Mouse (Mus musculus) midbrain, embryonic 11.5 days (tissue): Measurements from ENCODE around the gene Zfp319. TPM values are rescaled to one million over a fixed set of nuclear protein-coding genes. Genes with fewer than 3 reads are reported as not detected.

Experiments
- ATAC-seq: fragments of 200-750 bp; cut with Nextera tagmentation; 2 replicates; pipeline ENCODE4 v1.8.0; 2017; ENCODE audit warnings: moderate TSS enrichment, moderate library complexity; ENCODE audit not compliant: low FRiP score
- DNase-seq: peaks from one replicate; pipeline ENCODE4 v3.0.0; 2015; ENCODE audit warnings: low spot score; ENCODE audit errors: missing footprints
- H3K27ac ChIP-seq: fragments of 300-500 bp; sonication (generic); 2 replicates; pipeline ENCODE4 v1.5.1; 2014; ENCODE audit warnings: low read depth, low read length
- H3K27me3 ChIP-seq: fragments of 300-500 bp; sonication (generic); 2 replicates; pipeline ENCODE4 v1.6.1; 2014; ENCODE audit warnings: mild to moderate bottlenecking, low read length, moderate library complexity, mixed read lengths; ENCODE audit not compliant: control insufficient read depth, insufficient read depth
- H3K36me3 ChIP-seq: fragments of 300-500 bp; sonication (generic); 2 replicates; pipeline ENCODE4 v1.6.1; 2014; ENCODE audit warnings: mild to moderate bottlenecking, low read length, moderate library complexity, mixed read lengths; ENCODE audit not compliant: control insufficient read depth, insufficient read depth
- H3K4me1 ChIP-seq: fragments of 300-500 bp; sonication (generic); 2 replicates; pipeline ENCODE4 v1.6.1; 2014; ENCODE audit warnings: low read length; ENCODE audit not compliant: control insufficient read depth, insufficient read depth
- H3K4me2 ChIP-seq: fragments of 300-500 bp; sonication (generic); 2 replicates; pipeline ENCODE4 v1.6.1; 2014; ENCODE audit warnings: mild to moderate bottlenecking, moderate library complexity
- H3K4me3 ChIP-seq: fragments of 300-500 bp; sonication (generic); 2 replicates; pipeline ENCODE4 v1.5.1; 2014; ENCODE audit warnings: low read depth, low read length
- H3K9ac ChIP-seq: fragments of 300-500 bp; sonication (generic); 2 replicates; pipeline ENCODE4 v1.6.1; 2014; ENCODE audit warnings: low read length
- H3K9me3 ChIP-seq: fragments of 300-500 bp; sonication (generic); 2 replicates; pipeline ENCODE4 v1.6.1; 2016; ENCODE audit warnings: low read length; ENCODE audit not compliant: control insufficient read depth
- WGBS: fragments of 180-500 bp; shearing (Covaris S2); extraction: QIAGEN DNeasy Blood & Tissue Kit; methylation state at CpG from one replicate; pipeline ENCODE4 v1.1.7; 2014; 5-methylcytosine and 5-hydroxymethylcytosine counted together
- polyA plus RNA-seq: library from polyadenylated mRNA; unstranded; fragments of >200 nt; fragmentation: Nextera tagmentation; extraction: Ambion mirVana; gene quantifications from 2 replicates; pipeline ENCODE4 v1.2.1, GENCODE M21; 2014

Gene Zfp319
- polyA plus RNA-seq, 1 experiment from 2014 or later: 8.6 TPM

DNA sequence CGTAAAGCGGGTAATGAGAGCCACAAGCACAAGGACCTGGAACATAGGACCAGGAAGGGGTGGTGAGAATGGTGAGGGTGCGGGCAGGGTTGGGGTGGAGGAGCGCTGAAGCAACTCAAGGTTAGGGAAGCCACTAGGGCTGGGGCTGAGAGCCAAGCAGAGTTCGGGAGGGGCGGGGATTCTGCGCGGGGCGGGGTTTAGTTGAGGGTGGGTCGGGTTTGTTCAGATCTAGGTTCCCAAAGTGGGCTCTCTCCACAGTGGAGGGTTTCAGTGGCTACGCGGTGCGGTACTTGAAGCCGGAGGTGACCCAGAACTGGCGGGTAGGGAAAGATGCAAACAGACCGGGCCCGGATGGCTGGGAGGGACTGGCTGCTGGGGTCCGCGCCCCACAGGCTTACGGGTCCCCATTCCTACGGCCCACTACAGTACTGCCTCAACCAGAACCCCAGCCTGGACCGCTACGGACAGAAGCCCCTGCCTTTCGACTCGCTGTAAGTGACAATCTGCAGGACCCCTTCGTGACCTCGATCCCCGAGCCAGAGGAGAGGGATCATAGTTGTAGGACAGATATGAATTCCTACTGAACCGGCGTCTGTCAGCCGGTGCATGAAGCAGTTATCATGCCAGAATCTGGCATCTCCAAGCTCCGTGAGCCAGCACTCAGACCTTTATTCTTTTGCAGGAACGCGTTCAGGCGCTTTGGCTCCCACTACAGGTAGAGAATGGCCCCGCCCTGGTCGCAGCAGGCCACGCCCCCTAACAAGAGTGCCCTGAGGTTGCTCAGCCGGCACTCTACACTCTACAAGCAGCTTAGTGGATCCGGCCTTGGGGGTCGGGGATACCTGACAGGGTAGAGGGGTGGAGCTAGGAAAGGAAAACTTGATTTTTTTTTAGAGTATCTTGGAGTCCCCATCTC is 11.3 kb downstream of the Zfp319 start:
- peak overlapping the region; percentile 41 for H3K9ac ChIP-seq
- peak overlapping the region; percentile 25 for H3K4me3 ChIP-seq
- WGBS: 2% methylated on average over 41 of the region's 41 CpGs
- ATAC-seq: peak; percentile 64
- H3K9me3 ChIP-seq: no peaks in the 10 kb centered on the region
- peak overlapping the region; percentile 60 for H3K4me2 ChIP-seq
- no peak overlapping the region for H3K27ac ChIP-seq
- 0 out of 2 replicates have a peak, but pooled peaks cover 5% of the 10 kb centered on the region for H3K27me3 ChIP-seq
- peaks cover 6% of the 10 kb centered on the region; the same call in 1 of the 2 replicates for H3K4me1 ChIP-seq
- H3K36me3 ChIP-seq: peaks cover 3% of the 10 kb centered on the region; the same call in 1 of the 2 replicates
- DNase-seq: peak; percentile 92

DNA sequence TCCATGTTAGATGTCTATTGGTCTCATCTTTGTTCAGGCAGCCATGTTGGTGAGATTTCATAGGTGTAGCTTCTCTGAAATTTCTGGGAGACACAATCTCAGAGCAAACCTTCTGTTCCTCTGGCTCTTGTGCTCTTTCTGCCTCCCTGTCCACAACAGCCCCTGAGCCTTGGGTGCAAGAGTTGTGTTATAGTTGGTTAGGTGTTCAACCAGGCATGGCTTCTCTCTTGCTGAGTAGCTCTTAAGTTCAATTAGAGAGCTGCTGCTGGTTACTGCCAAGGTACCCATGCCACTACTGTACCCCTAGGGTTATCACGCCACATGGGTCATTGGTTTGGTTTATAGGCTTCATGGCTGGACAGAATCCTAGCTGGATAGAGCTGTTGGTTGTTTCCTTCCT is 16.4 kb downstream of the Zfp319 start:
- Histone ChIP-seq H3K4me1 (peaks cover 6% of the 10 kb centered on the region; the same call in 1 of the 2 replicates), H3K4me2 (no peak overlapping the region), H3K9me3 (no peaks in the 10 kb centered on the region), H3K27ac (no peak overlapping the region), H3K27me3 (0 out of 2 replicates have a peak, but pooled peaks cover 5% of the 10 kb centered on the region), H3K4me3 (no peak overlapping the region), H3K36me3 (no peaks in the 10 kb centered on the region), H3K9ac (no peak overlapping the region)
- ATAC-seq: no peak
- no peak for DNase-seq
- 88% methylated on average over 1 of the region's 1 CpGs for WGBS

DNA sequence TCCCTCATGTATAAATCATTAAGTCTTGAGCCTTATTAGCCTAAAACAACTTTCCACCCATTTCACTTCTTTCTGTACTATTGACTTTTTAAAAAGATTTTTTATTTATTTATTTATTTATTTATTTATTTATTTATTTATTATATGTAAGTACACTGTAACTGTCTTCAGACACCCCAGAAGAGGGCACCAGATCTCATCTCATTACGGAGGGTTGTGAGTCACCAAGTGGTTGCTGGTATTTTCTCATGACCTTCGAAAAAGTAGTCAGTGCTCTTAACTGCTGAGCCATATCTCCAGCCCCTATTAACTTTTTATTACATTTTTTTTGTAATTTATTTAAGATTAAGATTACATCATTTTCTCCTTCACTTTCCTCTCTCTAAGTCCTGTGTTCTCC is 17.0 kb downstream of the Zfp319 start:
- H3K36me3 ChIP-seq: no peaks in the 10 kb centered on the region
- no peak overlapping the region for H3K4me3 ChIP-seq
- H3K27me3 ChIP-seq: 0 out of 2 replicates have a peak, but pooled peaks cover 4% of the 10 kb centered on the region
- WGBS: 84% methylated on average over 2 of the region's 2 CpGs
- no peaks in the 10 kb centered on the region for H3K9me3 ChIP-seq
- H3K27ac ChIP-seq: no peak overlapping the region
- H3K4me2 ChIP-seq: no peak overlapping the region
- ATAC-seq (no peak), DNase-seq (no peak)
- no peak overlapping the region for H3K9ac ChIP-seq
- peaks cover 5% of the 10 kb centered on the region; the same call in 1 of the 2 replicates for H3K4me1 ChIP-seq

DNA sequence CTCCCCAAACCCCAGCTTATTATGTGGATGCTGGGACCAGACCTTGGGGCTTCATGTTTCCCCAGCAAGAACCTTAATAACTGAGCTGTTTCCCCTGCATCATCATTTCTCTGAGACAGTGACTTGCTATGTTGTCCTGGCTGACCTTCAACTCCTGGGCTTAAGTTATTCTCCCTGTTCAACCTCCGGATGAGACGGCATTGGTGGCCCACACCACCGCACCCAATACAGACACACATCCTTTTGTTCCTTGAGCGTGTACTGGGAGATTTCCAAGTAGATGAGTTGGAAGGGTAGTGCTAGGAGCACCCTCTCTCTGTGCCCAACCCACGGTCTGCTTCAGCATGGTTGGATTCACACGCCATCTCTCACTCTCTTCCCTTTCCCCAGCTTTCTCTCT is 17.9 kb downstream of the Zfp319 start:
- peaks cover 5% of the 10 kb centered on the region; the same call in 1 of the 2 replicates for H3K4me1 ChIP-seq
- H3K4me3 ChIP-seq: no peak overlapping the region
- H3K36me3 ChIP-seq: no peaks in the 10 kb centered on the region
- no peaks in the 10 kb centered on the region for H3K27me3 ChIP-seq
- H3K9ac ChIP-seq: no peak overlapping the region
- 93% methylated on average over 6 of the region's 6 CpGs for WGBS
- no peaks in the 10 kb centered on the region for H3K9me3 ChIP-seq
- no peak for ATAC-seq
- no peak overlapping the region for H3K4me2 ChIP-seq
- H3K27ac ChIP-seq: no peak overlapping the region
- DNase-seq: no peak

DNA sequence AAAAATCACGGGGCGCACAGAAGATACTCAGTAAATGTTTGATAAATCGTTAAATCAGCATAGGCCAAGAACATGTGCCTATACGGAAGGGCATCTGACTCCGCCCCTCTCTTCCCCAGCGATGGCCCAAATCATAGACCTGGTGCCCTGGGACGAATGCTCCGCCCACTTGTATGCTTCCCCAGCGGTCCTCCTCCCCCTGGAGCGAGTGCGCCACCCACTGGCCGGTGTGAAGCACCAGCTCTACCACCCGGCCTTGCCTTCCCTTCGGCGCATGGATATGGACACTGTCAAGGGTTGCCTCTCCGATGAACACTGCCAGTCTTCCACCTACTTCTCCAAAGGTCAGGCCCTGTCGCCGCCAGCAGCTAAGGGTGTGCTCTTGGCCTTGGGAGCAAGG is 18.9 kb downstream of the Zfp319 start:
- H3K4me3 ChIP-seq: no peak overlapping the region
- H3K27me3 ChIP-seq: no peaks in the 10 kb centered on the region
- no peak overlapping the region for H3K27ac ChIP-seq
- DNase-seq (no peak), ATAC-seq (no peak)
- no peak overlapping the region for H3K9ac ChIP-seq
- H3K4me1 ChIP-seq: peaks cover 5% of the 10 kb centered on the region; the same call in 1 of the 2 replicates
- H3K4me2 ChIP-seq: no peak overlapping the region
- 71% methylated on average over 18 of the region's 18 CpGs for WGBS
- H3K36me3 ChIP-seq: no peaks in the 10 kb centered on the region
- no peaks in the 10 kb centered on the region for H3K9me3 ChIP-seq

DNA sequence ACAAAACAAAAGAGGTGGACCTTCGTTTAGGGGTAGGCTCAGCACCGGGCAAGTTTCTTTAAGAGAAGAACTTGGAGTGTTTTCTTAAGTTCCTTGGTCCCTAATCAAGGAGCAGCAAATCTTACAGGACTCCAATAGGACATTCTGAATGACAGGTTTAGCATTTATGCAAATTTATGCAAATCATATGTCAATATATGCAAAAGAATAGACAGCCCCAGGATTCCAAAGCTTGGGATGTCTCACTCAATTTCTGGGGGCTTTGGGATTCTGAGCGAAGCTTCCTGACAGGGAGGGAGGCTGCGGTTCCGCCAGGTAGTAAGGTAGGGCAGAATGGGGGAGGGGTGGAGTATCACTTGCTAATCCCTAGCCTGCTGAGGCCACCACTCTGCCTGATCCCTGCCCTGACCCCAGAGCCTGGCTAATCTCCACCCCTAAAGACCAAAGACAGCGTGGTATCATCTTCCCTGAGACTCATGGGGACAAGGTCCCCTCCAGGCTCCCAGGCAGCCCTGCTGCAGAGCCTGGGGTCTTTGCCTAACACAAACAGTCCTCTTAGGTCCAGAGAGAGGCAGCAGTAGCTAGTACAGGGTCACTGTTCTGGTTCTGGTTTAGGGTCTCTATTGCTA is 21.3 kb downstream of the Zfp319 start, which contains the start of gene Tepp:
TSS of gene Tepp (plus strand) at position 225 of the 629 bp plus-strand sequence.
- Histone ChIP-seq H3K4me2 (no peak within 1 kb of the TSS), H3K36me3 (no peaks in the 10 kb centered on the region), H3K27ac (no peak within 1 kb of the TSS), H3K4me3 (no peak within 1 kb of the TSS), H3K4me1 (peaks cover 5% of the 10 kb centered on the region; the same call in 1 of the 2 replicates), H3K9ac (no peak within 1 kb of the TSS), H3K9me3 (no peaks in the 10 kb centered on the region), H3K27me3 (no peaks in the 10 kb centered on the region)
- 22% methylated on average over 6 of the region's 6 CpGs for WGBS
- ATAC-seq (peak; percentile 71), DNase-seq (peak; percentile 83)

DNA sequence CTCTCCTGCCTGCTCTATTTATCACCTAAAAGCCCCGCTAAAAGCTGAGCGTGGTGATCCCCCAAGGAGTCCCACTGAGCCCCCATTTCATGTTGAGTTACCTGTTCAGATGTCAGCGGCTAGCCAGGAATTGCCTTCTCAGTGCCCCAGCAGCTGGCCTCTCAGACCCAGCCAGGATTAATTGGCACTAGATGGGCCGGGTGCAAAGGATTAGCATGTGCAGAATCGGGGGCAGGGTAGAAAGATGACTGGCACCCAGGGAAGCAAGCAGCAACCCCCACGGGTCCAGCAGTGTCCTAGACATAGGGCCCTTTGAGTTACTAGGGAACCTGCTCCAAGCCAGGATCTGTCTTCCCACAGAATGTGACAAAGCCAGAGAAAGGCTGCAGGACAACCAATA is 25.3 kb downstream of the Zfp319 start, which contains the start of gene Cngb1:
TSS of gene Cngb1 (minus strand) at position 155 of the 400 bp plus-strand sequence.
- 53% methylated on average over 6 of the region's 6 CpGs for WGBS
- DNase-seq: no peak

DNA sequence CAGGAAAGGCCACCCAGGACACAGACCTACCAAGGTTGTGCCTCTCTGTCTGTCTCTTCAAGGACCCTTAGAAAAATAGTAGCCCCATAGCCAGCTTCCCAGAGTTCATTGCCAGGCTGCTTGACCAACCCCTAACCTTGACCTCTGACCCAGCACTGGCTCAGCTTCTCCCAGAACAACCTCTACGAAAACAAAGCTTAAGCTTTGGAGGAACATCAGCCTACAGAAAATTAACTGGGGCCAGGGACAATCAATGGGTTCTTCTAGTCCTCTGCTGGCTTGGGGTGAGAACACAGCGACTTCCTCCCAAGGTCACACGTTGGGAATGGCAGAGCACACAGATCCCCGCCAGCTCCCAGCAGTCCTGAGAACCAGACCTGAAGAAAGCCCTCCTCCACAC is 26.2 kb downstream of the Zfp319 start:
- Histone ChIP-seq H3K4me3 (no peak overlapping the region), H3K4me2 (no peak overlapping the region), H3K27me3 (no peaks in the 10 kb centered on the region), H3K4me1 (peaks cover 3% of the 10 kb centered on the region; the same call in 1 of the 2 replicates), H3K27ac (no peak overlapping the region), H3K9me3 (no peaks in the 10 kb centered on the region), H3K9ac (no peak overlapping the region), H3K36me3 (no peaks in the 10 kb centered on the region)
- 71% methylated on average over 4 of the region's 4 CpGs for WGBS
- DNase-seq (no peak), ATAC-seq (no peak)

More for the DNA sequence above, 25.3 kb downstream of the Zfp319 start, which contains the start of gene Cngb1:
- Histone ChIP-seq H3K9me3 (no peaks in the 10 kb centered on the region), H3K27me3 (no peaks in the 10 kb centered on the region), H3K4me1 (peaks cover 5% of the 10 kb centered on the region; the same call in 1 of the 2 replicates), H3K4me2 (no peak within 1 kb of the TSS), H3K4me3 (no peak within 1 kb of the TSS), H3K9ac (no peak within 1 kb of the TSS), H3K27ac (no peak within 1 kb of the TSS), H3K36me3 (no peaks in the 10 kb centered on the region)
- no peak for ATAC-seq

DNA sequence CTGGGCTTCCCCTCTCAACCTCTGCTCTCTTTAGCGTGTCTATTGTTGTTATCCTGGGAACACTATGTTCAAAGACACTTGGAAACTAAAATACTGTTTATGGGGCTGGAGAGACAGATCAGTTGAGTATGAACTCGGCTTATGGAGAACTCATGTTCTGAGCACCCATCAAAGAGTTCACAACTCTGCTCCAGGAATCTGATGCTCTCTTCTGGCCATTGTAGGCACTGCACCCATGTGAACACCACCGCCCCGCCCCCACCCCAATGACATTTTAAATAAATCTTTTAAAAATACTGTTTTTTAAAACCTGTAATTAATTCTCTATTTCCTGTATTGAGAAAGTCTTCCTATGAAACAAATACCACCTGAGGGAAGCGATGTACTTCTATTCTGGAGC is 29.3 kb downstream of the Zfp319 start:
- DNase-seq (no peak), ATAC-seq (no peak)
- WGBS: 21% methylated on average over 5 of the region's 5 CpGs
- H3K27me3 ChIP-seq: no peaks in the 10 kb centered on the region
- H3K36me3 ChIP-seq: no peaks in the 10 kb centered on the region
- H3K4me3 ChIP-seq: no peak overlapping the region
- H3K9ac ChIP-seq: no peak overlapping the region
- H3K27ac ChIP-seq: no peak overlapping the region
- H3K9me3 ChIP-seq: no peaks in the 10 kb centered on the region
- no peaks in the 10 kb centered on the region for H3K4me1 ChIP-seq
- no peak overlapping the region for H3K4me2 ChIP-seq
